Mouse (Mus musculus) G1E (cell line): Measurements from ENCODE around the gene Ear14.

Experiments used
- CTCF ChIP-seq: IDR thresholded peaks from 2 replicates; pipeline ENCODE4 v1.5.1; 2012; ENCODE audit warnings: low read depth, low read length, inconsistent platforms, mixed read lengths
- GATA1 ChIP-seq: IDR thresholded peaks from 2 replicates; pipeline ENCODE4 v1.6.1; 2012; ENCODE audit warnings: borderline replicate concordance, low read length, inconsistent platforms, mixed read lengths

- no peak for TF ChIP-seq CTCF
- TF ChIP-seq GATA1 = no peak
Observed at GRCm38 (mm10) chr14:51203115-51203514, at the start of gene Ear14.
